Mouse (Mus musculus) E14TG2a.4 (cell line): ENCODE results near the gene Dstn.

Source experiments
- CTCF ChIP-seq: conservative IDR thresholded peaks from 2 replicates; pipeline ENCODE4 v1.5.1; 2014; ENCODE audit warnings: low read length
- POU5F1 ChIP-seq: IDR thresholded peaks from 2 replicates; pipeline ENCODE4 v1.6.1; 2014; ENCODE audit warnings: low read length, borderline replicate concordance

DNA sequence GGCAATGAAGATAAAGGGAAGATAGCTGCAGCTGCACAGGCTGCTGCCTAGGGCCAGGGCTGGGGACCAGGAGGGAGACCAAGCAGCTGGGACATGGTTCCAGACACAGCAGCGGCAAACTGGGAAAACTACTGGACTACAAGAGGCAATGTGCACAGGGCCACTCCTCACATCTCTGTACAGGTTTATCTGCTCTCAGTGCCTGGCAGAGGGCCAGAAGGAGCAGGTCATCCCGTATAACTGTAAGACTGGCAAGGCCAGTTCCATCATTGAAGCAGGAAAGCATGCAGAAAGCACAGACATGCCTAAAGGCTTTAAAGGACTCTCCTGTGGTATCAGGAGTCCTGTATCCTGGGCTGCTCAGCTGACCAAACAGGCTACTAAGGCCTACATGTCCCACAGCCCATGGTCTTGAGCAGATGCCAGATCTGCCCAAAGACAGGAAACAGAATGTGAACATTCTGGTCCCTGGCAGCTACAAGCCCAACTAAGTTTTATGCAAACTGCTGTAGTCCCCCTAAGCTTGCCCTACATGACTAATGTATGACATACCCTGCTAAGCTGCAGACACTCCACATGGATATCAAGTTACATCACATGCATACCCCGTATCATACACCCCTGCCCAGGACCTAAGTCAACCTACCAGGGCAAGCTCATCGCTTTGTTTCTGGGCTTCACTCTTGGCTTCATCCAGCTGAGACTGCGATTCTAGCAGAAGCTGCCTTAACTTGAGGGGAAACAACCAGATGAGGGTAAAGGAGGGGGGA is 36.6 kb downstream of the Dstn start:
- TF ChIP-seq CTCF = no peak
- TF ChIP-seq POU5F1 = no peak
